Mouse (Mus musculus) layer of hippocampus, adult 9-10 months (tissue): ENCODE measurements around the gene Dnase1l2.
"Not testable (repeated sequence)": the region's sequence is repeated elsewhere in the genome, so short reads cannot be mapped to it uniquely, and the experiment has no call there.

Experiments used
- DNase-seq: peaks from one replicate; pipeline ENCODE4 v3.0.0; 2022; ENCODE audit warnings: low spot score

Gene Dnase1l2

DNA sequence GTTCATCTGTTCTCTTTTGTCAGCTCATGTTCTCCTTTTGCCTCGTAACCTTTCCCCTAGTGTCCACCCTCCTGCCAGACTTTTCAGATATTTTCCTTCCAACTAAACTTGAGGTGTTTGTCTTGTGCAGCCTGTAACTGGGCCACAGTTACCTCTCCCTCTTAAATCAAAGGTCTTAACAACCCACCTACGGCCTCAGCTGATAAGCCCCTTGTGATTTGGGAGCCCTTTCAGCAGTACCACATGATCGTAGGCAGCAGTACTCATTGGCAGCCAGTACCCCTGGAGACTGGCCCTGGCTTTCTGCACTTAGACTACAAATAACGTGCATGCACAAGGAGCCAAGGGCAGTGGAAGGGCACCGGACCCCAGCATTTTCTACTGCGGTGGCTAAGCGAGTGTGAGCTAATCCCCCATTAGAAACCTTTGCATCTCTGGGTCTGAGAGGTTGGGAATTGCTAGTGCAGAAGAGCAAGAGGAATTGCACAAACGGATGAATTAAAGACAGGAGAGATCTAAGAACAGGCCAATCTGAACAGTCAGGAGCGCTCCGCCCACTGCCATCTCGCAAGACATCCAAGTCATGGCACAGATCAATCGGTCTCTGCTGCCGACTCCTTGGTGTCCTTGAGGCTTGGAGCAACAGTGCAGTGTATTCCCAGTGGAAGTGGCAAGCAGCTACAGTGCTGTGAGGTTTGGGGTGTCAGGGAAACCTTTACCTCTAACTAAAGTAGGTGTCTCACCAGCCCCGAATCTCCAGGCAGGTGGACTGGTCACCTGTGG is 13.5 kb downstream of the Dnase1l2 start:
- no peak for DNase-seq

- no peak for DNase-seq
Observed at GRCm38 (mm10) chr17:24427170-24427557, 15.7 kb downstream of the Dnase1l2 start.

DNA sequence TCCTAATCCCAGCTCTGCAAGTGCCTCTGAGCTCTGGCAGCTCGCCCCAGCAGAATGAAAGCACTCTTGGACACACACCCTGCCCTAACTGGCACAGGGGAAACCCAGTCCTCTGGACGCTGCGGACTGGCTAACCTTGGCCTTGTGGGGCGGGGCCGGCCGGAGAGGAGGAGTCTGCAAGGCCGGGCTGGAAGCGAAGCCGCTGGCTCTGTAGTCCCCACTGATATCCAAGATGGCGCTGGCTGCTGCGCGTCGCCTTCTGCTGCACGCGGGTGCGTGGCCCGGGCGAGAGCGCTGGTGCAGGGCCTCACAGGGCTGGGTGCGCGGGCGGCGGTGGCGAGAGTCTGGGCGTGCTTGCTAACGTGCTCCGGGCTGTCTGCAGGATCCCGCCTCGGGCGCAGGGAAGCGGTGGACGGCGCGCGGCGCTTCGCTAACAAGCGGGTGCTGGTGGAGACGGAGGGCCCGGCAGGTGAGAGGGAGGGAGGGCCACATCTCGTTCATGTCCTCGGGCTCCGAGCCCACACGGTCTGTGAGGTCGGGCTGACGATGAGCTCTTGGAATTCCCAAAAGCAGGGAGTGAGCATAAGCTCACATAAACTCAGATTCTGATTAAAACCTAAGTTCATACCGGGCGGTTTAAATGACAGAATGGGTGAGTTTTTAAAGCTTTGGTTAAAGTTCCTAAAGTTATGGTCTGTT is 16.3 kb downstream of the Dnase1l2 start, which contains the start of gene Eci1:
Eci1 (plus strand) TSS at position 171 of the 699 bp plus-strand sequence.
- DNase-seq = peak; percentile 67

GRCm38 (mm10) chr17:24425905-24426304 is 17.0 kb downstream of the Dnase1l2 start:
- no peak for DNase-seq

DNA sequence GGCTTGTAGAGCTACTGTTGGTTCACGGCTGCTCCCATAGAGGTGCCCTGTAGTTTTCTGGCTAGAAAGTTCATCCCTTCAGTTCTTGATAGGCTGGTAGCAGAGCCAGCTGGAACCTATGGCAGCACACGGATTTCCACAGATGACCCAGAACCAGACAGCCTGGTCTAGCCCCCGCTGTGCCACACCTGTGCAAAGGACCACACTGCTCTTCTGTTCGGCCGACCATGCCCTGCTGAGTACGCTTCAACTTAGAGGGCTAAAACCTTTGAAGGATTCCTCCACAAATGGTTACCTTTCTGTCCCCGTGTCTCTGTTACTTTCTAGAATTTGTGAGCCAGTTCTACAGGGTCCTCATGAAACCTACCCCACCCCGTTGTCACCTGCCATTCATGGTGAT is 17.6 kb downstream of the Dnase1l2 start:
- not testable (repeated sequence) for DNase-seq

- DNase-seq = no peak
Observed at GRCm38 (mm10) chr17:24424489-24424888, 18.4 kb downstream of the Dnase1l2 start.

DNA sequence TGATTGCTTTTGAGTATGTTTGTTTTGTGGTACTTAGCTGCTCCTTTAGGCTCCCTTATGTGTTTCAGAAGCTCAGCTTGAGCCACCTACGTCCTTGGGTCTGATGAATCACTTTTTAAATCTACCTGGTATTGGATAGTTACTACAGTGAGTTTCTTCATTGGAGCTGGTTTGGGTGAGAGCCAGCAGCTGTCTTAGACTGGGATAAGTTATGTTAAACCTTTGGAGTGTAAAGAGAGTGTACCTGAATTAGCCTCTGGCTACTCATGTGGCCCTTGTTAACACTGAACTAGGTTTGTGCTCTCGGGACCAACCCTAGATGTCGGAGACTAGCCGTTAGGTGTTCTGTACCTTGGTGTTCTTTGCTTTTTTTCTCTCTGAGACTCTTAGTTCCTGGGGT is 19.8 kb downstream of the Dnase1l2 start:
- DNase-seq = no peak

DNA sequence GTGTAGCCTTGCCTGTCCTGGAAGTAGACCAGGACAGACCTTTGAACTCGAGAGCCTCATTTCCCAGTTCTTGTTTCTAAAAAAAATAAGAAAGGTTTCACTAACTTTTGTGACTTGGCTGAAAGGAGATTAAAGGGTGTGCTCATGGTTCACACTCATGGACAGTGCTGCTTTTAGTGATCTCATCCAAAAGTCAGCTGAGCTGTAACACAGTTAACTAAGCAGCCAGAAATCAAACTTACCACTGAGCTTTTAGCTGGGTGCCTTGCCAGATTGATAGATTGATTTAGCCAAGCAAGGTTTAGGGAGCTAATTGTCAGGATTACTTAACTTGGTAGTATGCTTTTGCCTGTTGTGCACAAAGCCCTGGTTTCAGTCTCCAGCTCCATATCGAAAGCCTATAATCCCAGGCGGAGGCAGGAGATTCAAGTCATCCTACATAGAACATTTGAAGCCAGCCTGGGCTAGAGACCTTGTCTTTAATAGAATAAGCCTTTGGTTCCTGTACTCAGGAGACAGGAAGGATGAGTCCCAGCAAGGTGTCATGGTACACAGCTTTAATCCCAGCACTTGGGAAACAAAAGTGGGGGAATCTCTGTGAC is 26.8 kb downstream of the Dnase1l2 start:
- DNase-seq = no peak

DNA sequence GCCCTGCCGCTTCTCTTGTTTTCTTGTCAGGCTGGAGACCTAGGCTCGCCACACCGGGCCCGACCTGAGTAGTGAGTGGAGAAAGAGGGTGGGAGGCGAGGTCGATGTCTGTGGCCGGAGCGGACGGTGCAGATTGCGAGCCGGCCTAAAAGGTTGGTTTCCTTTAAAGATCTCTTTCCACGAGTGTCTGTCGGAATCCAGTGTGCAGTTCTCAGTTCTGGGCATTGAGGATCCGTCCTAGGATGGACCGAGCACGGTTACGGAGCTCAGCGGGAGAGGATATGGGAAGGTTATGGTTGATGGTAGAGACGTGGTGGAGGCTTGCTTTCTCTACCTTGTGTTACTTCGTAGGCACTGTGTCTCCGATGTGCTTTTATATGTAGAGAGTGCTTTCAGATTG is 27.9 kb downstream of the Dnase1l2 start:
- DNase-seq = no peak

DNA sequence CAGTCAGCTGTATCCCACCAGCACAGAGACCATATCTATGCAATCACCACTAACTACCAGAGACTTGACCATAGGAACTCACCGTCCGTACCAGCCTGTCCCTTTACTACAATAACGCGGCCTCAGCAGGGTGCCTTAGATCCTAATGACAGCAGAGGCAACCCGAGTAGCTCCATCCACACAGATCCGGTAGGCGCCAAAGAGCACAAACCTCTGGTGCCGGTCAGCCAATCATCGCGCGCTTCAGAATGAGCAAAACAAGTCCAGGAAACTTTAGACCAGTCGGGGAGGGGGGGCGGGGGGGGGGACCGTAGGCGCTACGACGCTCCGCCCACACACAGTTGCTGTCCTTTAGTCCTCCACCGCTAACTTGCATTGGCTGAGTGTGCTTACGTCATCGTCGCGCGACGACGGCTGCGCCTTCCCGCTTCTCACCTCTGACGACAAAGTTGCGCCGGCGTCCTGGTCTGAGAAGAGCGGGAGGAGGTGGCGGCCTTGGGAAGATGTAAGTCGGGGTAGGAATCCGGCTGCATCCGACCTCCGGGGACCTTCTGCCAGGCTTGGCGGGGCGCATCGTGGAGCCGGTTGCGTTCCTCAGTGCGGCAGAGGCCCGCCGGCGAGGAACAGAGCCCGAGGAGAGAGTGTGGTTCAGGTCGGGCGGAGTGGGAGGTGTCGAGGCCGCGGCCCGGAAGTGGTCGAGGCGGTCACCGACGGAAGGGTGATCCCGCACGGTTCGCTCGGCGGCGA is 28.5 kb downstream of the Dnase1l2 start, which contains the start of gene Rnps1:
Rnps1 (plus strand) TSS at position 336 of the 747 bp plus-strand sequence.
- peak; percentile 83 for DNase-seq

- no peak for DNase-seq
Observed at GRCm38 (mm10) chr17:24413557-24414211, 29.2 kb downstream of the Dnase1l2 start.

- no peak for DNase-seq
Observed at GRCm38 (mm10) chr17:24407116-24407803, 35.6 kb downstream of the Dnase1l2 start.

GRCm38 (mm10) chr17:24402371-24402770 is 40.5 kb downstream of the Dnase1l2 start:
- no peak for DNase-seq

DNA sequence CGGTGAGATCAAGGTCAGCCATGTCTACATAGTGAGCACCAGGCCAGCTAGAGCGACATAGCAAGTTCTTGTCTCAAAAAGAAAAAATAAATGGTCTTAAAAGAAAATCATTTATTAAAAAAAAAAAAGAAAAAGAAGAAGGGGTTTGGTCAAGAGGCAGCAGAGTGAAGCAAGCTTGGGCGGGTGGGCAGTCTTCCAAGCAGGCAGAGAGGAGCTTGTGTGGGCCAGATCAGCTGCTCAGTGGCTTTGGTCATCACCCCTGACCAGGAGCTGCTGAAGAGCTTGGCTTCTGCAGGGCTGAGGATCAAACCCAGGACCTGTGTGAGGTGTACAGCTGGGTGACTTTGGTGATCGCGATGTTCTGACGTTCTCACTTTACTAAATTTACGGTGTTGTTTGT is 48.4 kb downstream of the Dnase1l2 start:
- DNase-seq = no peak

GRCm38 (mm10) chr17:24393527-24393926 is 49.4 kb downstream of the Dnase1l2 start:
- no peak for DNase-seq

DNA sequence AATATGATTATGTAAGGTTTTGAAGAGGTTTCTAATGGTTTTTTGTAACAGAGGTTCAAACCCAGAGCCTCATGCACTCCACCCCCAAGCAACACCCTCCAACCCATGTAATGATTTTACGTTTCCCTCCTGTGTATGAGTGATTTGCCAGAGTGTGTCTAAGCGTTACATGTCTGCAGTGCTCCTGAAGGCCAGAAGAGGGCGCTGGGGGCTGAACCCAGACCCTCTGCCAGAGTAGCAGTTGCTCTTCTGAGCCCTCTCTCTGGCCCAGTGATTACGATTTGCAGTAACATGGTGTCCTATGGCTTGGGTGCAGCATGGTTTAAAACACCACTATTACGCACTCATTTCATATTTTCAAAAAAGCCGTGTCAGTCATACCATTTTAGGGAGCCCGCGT is 51.8 kb downstream of the Dnase1l2 start:
- DNase-seq = no peak
